19 mouse cellular contexts compared by ENCODE assay signal in the genomic region with DNA sequence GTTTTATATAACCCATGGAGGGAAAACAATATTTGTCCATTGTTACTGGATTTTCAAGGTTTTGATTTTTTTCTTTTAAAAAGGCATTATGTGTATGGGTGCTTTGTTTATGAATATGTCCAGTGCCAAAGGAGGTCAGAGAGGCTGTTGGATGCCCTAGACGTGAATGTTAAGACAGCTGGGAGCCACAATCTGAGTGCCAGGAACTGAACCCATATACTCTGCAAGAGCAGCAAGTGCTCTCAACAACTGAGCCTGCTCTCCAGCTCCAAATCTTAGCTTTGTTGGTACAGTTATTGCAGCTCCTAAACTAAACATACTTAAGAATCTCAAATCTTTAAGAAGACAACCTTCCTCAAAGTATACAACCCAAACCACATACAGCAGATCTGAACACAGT. TPM values are rescaled to one million over a fixed set of nuclear protein-coding genes. Genes with fewer than 3 reads are reported as not detected.
DNase-seq lines count a peak whose midpoint lies in the region; ATAC-seq and TF ChIP-seq lines count a peak whose summit lies in the region.
"Had no signal": no experiment of that assay in that cellular context is flagged by ENCODE, and none has a peak within 500 bp of the region (broad histone marks: within the 10 kb centered on the region; RNA-seq: fewer than 3 reads in every experiment).

No protein-coding gene starts in this region.

- peak; percentile 76 for DNase-seq in heart, adult 11 months
- no peak for DNase-seq in heart, postnatal 25 days (ENCODE audit: low spot score)
- DNase-seq in liver, adult 2 months (ENCODE audit: extremely low read depth, low read depth, low spot score), result no peak
- DNase-seq in liver, embryonic 11.5 days (ENCODE audit: low spot score), result no peak
- DNase-seq in midbrain, embryonic 11.5 days (ENCODE audit: low spot score, missing footprints), result peak; percentile 68
- DNase-seq in midbrain, embryonic 14.5 days, result no peak
- DNase-seq: adrenal gland, adult 2 months; adrenal gland, postnatal 10 days; adrenal gland, postnatal 25 days; cerebellum, adult 11-12 months; cerebellum, adult 2 months; cerebellum, adult 9-10 months; cerebellum, postnatal 10 days; cerebellum, postnatal 25 days had no signal

- no peak overlapping the region for H3K4me2 ChIP-seq in liver, embryonic 11.5 days
- H3K4me2 ChIP-seq in midbrain, embryonic 11.5 days, result no peak overlapping the region
- no peak overlapping the region for H3K4me2 ChIP-seq in midbrain, embryonic 14.5 days (ENCODE audit: low read length)
- H3K4me2 ChIP-seq in hindbrain, embryonic 16.5 days (ENCODE audit: low read length), result no peak overlapping the region
- H3K4me2 ChIP-seq: embryonic facial prominence, embryonic 12.5 days; forebrain, embryonic 13.5 days; forebrain, embryonic 15.5 days had no signal

- TF ChIP-seq CTCF in liver, adult 2 months (IDR thresholded peaks at IDR 0.05; ENCODE audit: low read depth, low read length), result no peak

- peak overlapping the region; percentile 65 for H3K27ac ChIP-seq in liver, adult 2 months (replicated peaks; ENCODE audit: insufficient read depth, low read depth, low read length)
- no peak overlapping the region for H3K27ac ChIP-seq in liver, embryonic 11.5 days (ENCODE audit: low read depth, low read length)
- no peak overlapping the region for H3K27ac ChIP-seq in midbrain, embryonic 11.5 days (ENCODE audit: low read depth, low read length)
- H3K27ac ChIP-seq in midbrain, embryonic 14.5 days (replicated peaks; ENCODE audit: low read depth, low read length), result no peak overlapping the region
- no peak overlapping the region for H3K27ac ChIP-seq in hindbrain, embryonic 16.5 days (ENCODE audit: low read depth, low read length)
- H3K27ac ChIP-seq: embryonic facial prominence, embryonic 10.5 days; embryonic facial prominence, embryonic 12.5 days; forebrain, embryonic 13.5 days; forebrain, embryonic 15.5 days had no signal

- H3K4me1 ChIP-seq in liver, adult 2 months (ENCODE audit: control insufficient read depth, insufficient read depth, low read length), result peaks cover 30% of the 10 kb centered on the region
- no peaks in the 10 kb centered on the region for H3K4me1 ChIP-seq in liver, embryonic 11.5 days (replicated peaks; ENCODE audit: control insufficient read depth, insufficient read depth, low read length)
- no peaks in the 10 kb centered on the region for H3K4me1 ChIP-seq in midbrain, embryonic 11.5 days (ENCODE audit: control insufficient read depth, insufficient read depth, low read length)
- H3K4me1 ChIP-seq in midbrain, embryonic 14.5 days (ENCODE audit: control insufficient read depth, insufficient read depth, low read length), result no peaks in the 10 kb centered on the region
- no peaks in the 10 kb centered on the region for H3K4me1 ChIP-seq in hindbrain, embryonic 16.5 days (ENCODE audit: control insufficient read depth, insufficient read depth, low read depth, low read length)
- H3K4me1 ChIP-seq: embryonic facial prominence, embryonic 10.5 days; forebrain, embryonic 13.5 days had no signal

- H3K9ac ChIP-seq in liver, adult 2 months (ENCODE audit: low read depth, low read length), result no peak overlapping the region
- H3K9ac ChIP-seq in liver, embryonic 11.5 days (ENCODE audit: low read depth, low read length), result no peak overlapping the region
- H3K9ac ChIP-seq in midbrain, embryonic 11.5 days (ENCODE audit: low read length), result no peak overlapping the region
- no peak overlapping the region for H3K9ac ChIP-seq in midbrain, embryonic 14.5 days (replicated peaks; ENCODE audit: low read length)
- H3K9ac ChIP-seq in hindbrain, embryonic 16.5 days (ENCODE audit: low read depth, low read length), result no peak overlapping the region
- H3K9ac ChIP-seq: embryonic facial prominence, embryonic 12.5 days; forebrain, embryonic 13.5 days; forebrain, embryonic 15.5 days had no signal

- no peaks in the 10 kb centered on the region for H3K9me3 ChIP-seq in liver, embryonic 11.5 days (ENCODE audit: control insufficient read depth, low read length)
- no peaks in the 10 kb centered on the region for H3K9me3 ChIP-seq in midbrain, embryonic 11.5 days (ENCODE audit: control insufficient read depth, low read length)
- no peaks in the 10 kb centered on the region for H3K9me3 ChIP-seq in midbrain, embryonic 14.5 days (ENCODE audit: control insufficient read depth, low read length)
- H3K9me3 ChIP-seq in hindbrain, embryonic 16.5 days (ENCODE audit: control insufficient read depth, low read length), result no peaks in the 10 kb centered on the region
- H3K9me3 ChIP-seq: embryonic facial prominence, embryonic 10.5 days; embryonic facial prominence, embryonic 12.5 days; forebrain, embryonic 13.5 days; forebrain, embryonic 15.5 days had no signal

- H3K27me3 ChIP-seq in liver, adult 2 months (ENCODE audit: control insufficient read depth, insufficient read depth, low read length), result no peaks in the 10 kb centered on the region
- no peaks in the 10 kb centered on the region for H3K27me3 ChIP-seq in liver, embryonic 11.5 days (replicated peaks; ENCODE audit: control insufficient read depth, insufficient read depth, low read length)
- H3K27me3 ChIP-seq in midbrain, embryonic 11.5 days (ENCODE audit: control insufficient read depth, insufficient read depth, low read length), result no peaks in the 10 kb centered on the region
- no peaks in the 10 kb centered on the region for H3K27me3 ChIP-seq in midbrain, embryonic 14.5 days (ENCODE audit: control insufficient read depth, insufficient read depth, low read length)
- H3K27me3 ChIP-seq in hindbrain, embryonic 16.5 days (replicated peaks; ENCODE audit: control insufficient read depth, insufficient read depth, low read length), result no peaks in the 10 kb centered on the region
- H3K27me3 ChIP-seq: embryonic facial prominence, embryonic 12.5 days; forebrain, embryonic 13.5 days; forebrain, embryonic 15.5 days had no signal

- 24% methylated on average over 1 of the region's 1 CpGs for WGBS in liver, adult 2 months
- WGBS in liver, embryonic 11.5 days, result 77% methylated on average over 1 of the region's 1 CpGs
- 77% methylated on average over 1 of the region's 1 CpGs for WGBS in midbrain, embryonic 11.5 days
- 83% methylated on average over 1 of the region's 1 CpGs for WGBS in midbrain, embryonic 14.5 days
- 67% methylated on average over 1 of the region's 1 CpGs for WGBS in hindbrain, embryonic 16.5 days

- H3K36me3 ChIP-seq in liver, adult 2 months (ENCODE audit: control insufficient read depth, insufficient read depth, low read length), result no peaks in the 10 kb centered on the region
- H3K36me3 ChIP-seq in liver, embryonic 11.5 days (ENCODE audit: control insufficient read depth, insufficient read depth, low read length), result no peaks in the 10 kb centered on the region
- H3K36me3 ChIP-seq in midbrain, embryonic 11.5 days (ENCODE audit: control insufficient read depth, insufficient read depth, low read length), result no peaks in the 10 kb centered on the region
- no peaks in the 10 kb centered on the region for H3K36me3 ChIP-seq in midbrain, embryonic 14.5 days (ENCODE audit: control insufficient read depth, insufficient read depth, low read length)
- H3K36me3 ChIP-seq in hindbrain, embryonic 16.5 days (ENCODE audit: control insufficient read depth, insufficient read depth, low read length), result no peaks in the 10 kb centered on the region
- H3K36me3 ChIP-seq: embryonic facial prominence, embryonic 10.5 days; embryonic facial prominence, embryonic 12.5 days; forebrain, embryonic 15.5 days had no signal

- intact Hi-C loops in heart, postnatal 25 days (cut with DNase I), result no loop called here

- no peak for ATAC-seq in liver, embryonic 11.5 days (replicated peaks; ENCODE audit: low FRiP score)
- no peak for ATAC-seq in midbrain, embryonic 11.5 days (ENCODE audit: low FRiP score)
- no peak for ATAC-seq in midbrain, embryonic 14.5 days (ENCODE audit: low FRiP score, low TSS enrichment)
- no peak for ATAC-seq in hindbrain, embryonic 16.5 days
- ATAC-seq: forebrain, embryonic 13.5 days; forebrain, embryonic 15.5 days had no signal

- H3K4me3 ChIP-seq in liver, adult 2 months (ENCODE audit: insufficient read depth, low read depth, low read length), result no peak overlapping the region
- H3K4me3 ChIP-seq in liver, embryonic 11.5 days (ENCODE audit: low read depth, low read length), result no peak overlapping the region
- H3K4me3 ChIP-seq in midbrain, embryonic 11.5 days (ENCODE audit: low read depth, low read length), result no peak overlapping the region
- no peak overlapping the region for H3K4me3 ChIP-seq in midbrain, embryonic 14.5 days (replicated peaks; ENCODE audit: low read depth, low read length)
- no peak overlapping the region for H3K4me3 ChIP-seq in hindbrain, embryonic 16.5 days (ENCODE audit: low read length)
- H3K4me3 ChIP-seq: embryonic facial prominence, embryonic 10.5 days; embryonic facial prominence, embryonic 12.5 days; forebrain, embryonic 13.5 days; forebrain, embryonic 15.5 days had no signal

- H3K79me2 ChIP-seq in liver, adult 2 months (ENCODE audit: control insufficient read depth, insufficient read depth, low read length), result peaks cover 13% of the 10 kb centered on the region; the same call in 1 of the 2 replicates

- TF ChIP-seq POLR2A in liver, adult 2 months (IDR thresholded peaks at IDR 0.05; ENCODE audit: extremely low read depth, insufficient read depth, low read length), result no peak

RNA-seq across cellular contexts. Expression of a gene that starts 59.0 kb away (rescaled TPM):
- total RNA-seq in heart, postnatal 25 days (2021), result 100 to 1,000 TPM; 104 to 105 TPM
- 116 and 128 TPM in 2 replicates for total RNA-seq in liver, adult 2 months (2014; rRNA removed)
- polyA plus RNA-seq in liver, adult 2 months (2012; rRNA removed), result 116 and 125 TPM in 2 replicates
- 40.6 and 45.7 TPM in 2 replicates for polyA plus RNA-seq in liver, embryonic 11.5 days (2014; fragmentation: Nextera tagmentation; extraction: Ambion mirVana)
- 75.8 and 78.8 TPM in 2 replicates for polyA plus RNA-seq in midbrain, embryonic 11.5 days (2014; fragmentation: Nextera tagmentation; extraction: Ambion mirVana)
- polyA plus RNA-seq in midbrain, embryonic 14.5 days (2014; fragmentation: Nextera tagmentation; extraction: Ambion mirVana), result 61.9 and 81.1 TPM in 2 replicates
- polyA plus RNA-seq in hindbrain, embryonic 16.5 days (2015; fragmentation: Nextera tagmentation; extraction: Ambion mirVana), result 72.2 and 75.8 TPM in 2 replicates

Comparison
In these comparisons a context has a peak if more than half of its experiments do, and no peak if none do; other contexts are left out.
1. DNase-seq: peak in heart, adult 11 months (single experiment) and midbrain, embryonic 11.5 days (single experiment); none in heart, postnatal 25 days (single experiment), liver, adult 2 months (single experiment), liver, embryonic 11.5 days (single experiment) and midbrain, embryonic 14.5 days (single experiment).